Mouse (Mus musculus) heart, embryonic 15.5 days (tissue): ENCODE measurements at regions not wholly inside any gene's neighbourhood (a gene's known extent, or its start where the extent isn't known, plus 50 kb on each side); places are given as distances from the start of the nearest gene placed in this dataset.

Experiments
- ATAC-seq: fragments of 200-750 bp; cut with Nextera tagmentation; replicated peaks from 2 replicates; pipeline ENCODE4 v1.8.0; 2017; ENCODE audit warnings: low read depth, moderate TSS enrichment; ENCODE audit not compliant: insufficient number of reproducible peaks, insufficient read depth, low FRiP score
- H3K27ac ChIP-seq: fragments of 300-500 bp; sonication (generic); 2 replicates; pipeline ENCODE4 v1.5.1; 2015; ENCODE audit warnings: mild to moderate bottlenecking, inconsistent platforms
- H3K27me3 ChIP-seq: fragments of 300-500 bp; sonication (generic); 2 replicates; pipeline ENCODE4 v1.6.1; 2015; ENCODE audit warnings: inconsistent platforms
- H3K36me3 ChIP-seq: fragments of 300-500 bp; sonication (generic); 2 replicates; pipeline ENCODE4 v1.6.1; 2015; ENCODE audit warnings: mild to moderate bottlenecking, inconsistent platforms
- H3K4me1 ChIP-seq: fragments of 300-500 bp; sonication (generic); replicated peaks from 2 replicates; pipeline ENCODE4 v1.6.1; 2015; ENCODE audit warnings: inconsistent platforms
- H3K4me2 ChIP-seq: fragments of 300-500 bp; sonication (generic); 2 replicates; pipeline ENCODE4 v1.6.1; 2015; ENCODE audit warnings: inconsistent platforms, mild to moderate bottlenecking, moderate library complexity
- H3K4me3 ChIP-seq: fragments of 300-500 bp; sonication (generic); 2 replicates; pipeline ENCODE4 v1.5.1; 2015; ENCODE audit warnings: mild to moderate bottlenecking, inconsistent platforms
- H3K9ac ChIP-seq: fragments of 300-500 bp; sonication (generic); 2 replicates; pipeline ENCODE4 v1.6.1; 2015; ENCODE audit warnings: mild to moderate bottlenecking, inconsistent platforms
- H3K9me3 ChIP-seq: fragments of 300-500 bp; sonication (generic); replicated peaks from 2 replicates; pipeline ENCODE4 v1.6.1; 2016; ENCODE audit warnings: inconsistent platforms
- WGBS: fragments of 180-500 bp; shearing (Covaris S2); methylation state at CpG from one replicate; pipeline ENCODE4 v1.1.7; 2015; ENCODE audit warnings: mixed read lengths; 5-methylcytosine and 5-hydroxymethylcytosine counted together

- Histone ChIP-seq H3K4me1 (peaks cover 15% of the 10 kb centered on the region), H3K36me3 (no peaks in the 10 kb centered on the region), H3K4me2 (no peak overlapping the region), H3K9me3 (no peaks in the 10 kb centered on the region), H3K4me3 (no peak overlapping the region), H3K27me3 (peaks cover 36% of the 10 kb centered on the region), H3K27ac (no peak overlapping the region), H3K9ac (no peak overlapping the region)
- ATAC-seq: no peak
- 91% methylated on average over 5 of the region's 5 CpGs for WGBS
Measured at GRCm38 (mm10) chr16:30118876-30119275, 54.7 kb downstream of the Hes1 start.

- Histone ChIP-seq H3K36me3 (no peaks in the 10 kb centered on the region), H3K27me3 (peaks cover 36% of the 10 kb centered on the region), H3K4me2 (peak overlapping the region; percentile 56), H3K9me3 (no peaks in the 10 kb centered on the region), H3K9ac (peak overlapping the region; percentile 18; the same call in 1 of the 2 replicates), H3K4me1 (peaks cover 13% of the 10 kb centered on the region), H3K27ac (no peak overlapping the region), H3K4me3 (peak overlapping the region; percentile 29)
- no peak for ATAC-seq
- WGBS: 23% methylated on average over 30 of the region's 30 CpGs
Measured at GRCm38 (mm10) chr16:30120330-30121265, 56.4 kb downstream of the Hes1 start.

GRCm38 (mm10) chr16:30121596-30121995, 57.4 kb downstream of the Hes1 start:
- Histone ChIP-seq H3K9ac (no peak overlapping the region), H3K36me3 (no peaks in the 10 kb centered on the region), H3K4me3 (no peak overlapping the region), H3K4me1 (peaks cover 13% of the 10 kb centered on the region), H3K4me2 (no peak overlapping the region), H3K27ac (no peak overlapping the region), H3K27me3 (peaks cover 36% of the 10 kb centered on the region), H3K9me3 (no peaks in the 10 kb centered on the region)
- 90% methylated on average over 6 of the region's 6 CpGs for WGBS
- no peak for ATAC-seq

- Histone ChIP-seq H3K4me2 (no peak overlapping the region), H3K27me3 (peaks cover 36% of the 10 kb centered on the region), H3K36me3 (no peaks in the 10 kb centered on the region), H3K4me1 (peaks cover 13% of the 10 kb centered on the region), H3K9me3 (no peaks in the 10 kb centered on the region), H3K27ac (no peak overlapping the region), H3K9ac (no peak overlapping the region), H3K4me3 (no peak overlapping the region)
- WGBS: 44% methylated on average over 29 of the region's 29 CpGs
- no peak for ATAC-seq
Measured at GRCm38 (mm10) chr16:30122211-30123070, 58.3 kb downstream of the Hes1 start.

GRCm38 (mm10) chr16:30127015-30127414, 62.8 kb downstream of the Hes1 start:
- H3K36me3 ChIP-seq: no peaks in the 10 kb centered on the region
- H3K27me3 ChIP-seq: peaks cover 17% of the 10 kb centered on the region
- H3K4me3 ChIP-seq: no peak overlapping the region
- 90% methylated on average over 10 of the region's 10 CpGs for WGBS
- H3K9me3 ChIP-seq: no peaks in the 10 kb centered on the region
- ATAC-seq: no peak
- no peak overlapping the region for H3K9ac ChIP-seq
- H3K27ac ChIP-seq: no peak overlapping the region
- peaks cover 6% of the 10 kb centered on the region; the same call in 1 of the 2 replicates for H3K4me1 ChIP-seq
- no peak overlapping the region for H3K4me2 ChIP-seq

GRCm38 (mm10) chr16:30128787-30129186, 64.6 kb downstream of the Hes1 start:
- 68% methylated on average over 8 of the region's 8 CpGs for WGBS
- H3K4me2 ChIP-seq: no peak overlapping the region
- H3K36me3 ChIP-seq: no peaks in the 10 kb centered on the region
- no peak overlapping the region for H3K9ac ChIP-seq
- no peak for ATAC-seq
- H3K4me1 ChIP-seq: no peaks in the 10 kb centered on the region
- no peaks in the 10 kb centered on the region for H3K9me3 ChIP-seq
- peaks cover 7% of the 10 kb centered on the region; the same call in 1 of the 2 replicates for H3K27me3 ChIP-seq
- no peak overlapping the region for H3K4me3 ChIP-seq
- H3K27ac ChIP-seq: no peak overlapping the region

GRCm38 (mm10) chr16:30129218-30130112, 65.3 kb downstream of the Hes1 start:
- Histone ChIP-seq H3K27me3 (peaks cover 7% of the 10 kb centered on the region; the same call in 1 of the 2 replicates), H3K27ac (no peak overlapping the region), H3K9ac (no peak overlapping the region), H3K4me3 (no peak overlapping the region), H3K36me3 (no peaks in the 10 kb centered on the region), H3K9me3 (no peaks in the 10 kb centered on the region), H3K4me1 (no peaks in the 10 kb centered on the region; the same call in 1 of the 2 replicates), H3K4me2 (no peak overlapping the region)
- WGBS: 67% methylated on average over 17 of the region's 17 CpGs
- ATAC-seq: no peak

GRCm38 (mm10) chr16:30130113-30130471, 65.9 kb downstream of the Hes1 start:
- no peak overlapping the region for H3K9ac ChIP-seq
- H3K4me2 ChIP-seq: no peak overlapping the region
- ATAC-seq: no peak
- H3K27me3 ChIP-seq: peaks cover 7% of the 10 kb centered on the region; the same call in 1 of the 2 replicates
- H3K36me3 ChIP-seq: no peaks in the 10 kb centered on the region
- no peak overlapping the region for H3K4me3 ChIP-seq
- peaks cover 3% of the 10 kb centered on the region; the same call in 1 of the 2 replicates for H3K4me1 ChIP-seq
- 66% methylated on average over 4 of the region's 4 CpGs for WGBS
- H3K9me3 ChIP-seq: no peaks in the 10 kb centered on the region
- no peak overlapping the region for H3K27ac ChIP-seq

GRCm38 (mm10) chr16:30132086-30132485, 67.9 kb downstream of the Hes1 start:
- no peak for ATAC-seq
- Histone ChIP-seq H3K36me3 (no peaks in the 10 kb centered on the region), H3K27me3 (peaks cover 7% of the 10 kb centered on the region; the same call in 1 of the 2 replicates), H3K9ac (no peak overlapping the region), H3K9me3 (no peaks in the 10 kb centered on the region), H3K4me2 (no peak overlapping the region), H3K4me1 (peaks cover 3% of the 10 kb centered on the region; the same call in 1 of the 2 replicates), H3K27ac (no peak overlapping the region), H3K4me3 (no peak overlapping the region)
- 74% methylated on average over 7 of the region's 7 CpGs for WGBS

- no peak overlapping the region for H3K27ac ChIP-seq
- no peak overlapping the region for H3K4me3 ChIP-seq
- H3K4me2 ChIP-seq: no peak overlapping the region
- H3K9me3 ChIP-seq: no peaks in the 10 kb centered on the region
- no peak overlapping the region for H3K9ac ChIP-seq
- H3K27me3 ChIP-seq: 0 out of 2 replicates have a peak, but pooled peaks cover 7% of the 10 kb centered on the region
- H3K4me1 ChIP-seq: peaks cover 3% of the 10 kb centered on the region; the same call in 1 of the 2 replicates
- 41% methylated on average over 6 of the region's 6 CpGs for WGBS
- ATAC-seq: peak; percentile 22; the same call in 1 of the 2 replicates
- H3K36me3 ChIP-seq: no peaks in the 10 kb centered on the region
Measured at GRCm38 (mm10) chr16:30134642-30135165, 70.5 kb downstream of the Hes1 start.
